Mouse (Mus musculus): ENCODE measurements around the gene Cebpzos. TPM values are rescaled to one million over a fixed set of nuclear protein-coding genes. Genes with fewer than 3 reads are reported as not detected.

The Cebpzos gene
- total RNA-seq, 2 experiments from 2014 or later = 40.3 to 42.0 TPM

DNA sequence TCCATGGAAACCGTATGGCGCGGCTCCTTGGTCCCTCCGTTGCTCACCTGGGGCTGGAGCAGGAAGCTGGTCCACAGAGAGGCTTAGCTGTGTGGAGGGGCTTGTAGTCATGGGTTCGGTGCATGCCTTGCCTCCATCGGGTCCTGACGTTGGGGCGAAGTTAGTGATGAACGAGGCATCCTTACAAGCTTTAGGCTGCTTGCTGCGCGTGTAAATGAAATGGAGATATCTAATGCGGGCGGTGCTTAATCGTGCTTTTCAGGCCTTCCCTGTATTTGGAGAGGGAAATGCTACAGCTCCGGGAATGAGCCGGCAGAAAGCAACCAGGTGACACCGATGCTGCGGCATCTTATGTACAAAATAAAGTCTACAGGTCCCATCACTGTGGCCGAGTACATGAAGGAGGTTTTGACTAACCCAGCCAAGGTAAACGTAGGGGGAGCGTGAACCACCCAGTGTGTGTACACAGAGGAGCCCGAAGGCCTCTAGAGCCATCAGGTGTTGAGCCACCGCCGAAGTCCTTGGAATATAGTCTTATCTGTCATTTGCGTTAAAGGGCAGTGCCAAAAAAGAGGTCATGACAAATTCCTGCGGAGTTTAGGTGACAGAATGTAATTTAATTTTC is 21.0 kb downstream of the Cebpzos start:
- DNase-seq = no peak

GRCm38 (mm10) chr17:78938927-78939326 is 22.6 kb downstream of the Cebpzos start:
- no peak for DNase-seq

- DNase-seq = no peak
Observed at GRCm38 (mm10) chr17:78942579-78942978, 26.3 kb downstream of the Cebpzos start.

DNA sequence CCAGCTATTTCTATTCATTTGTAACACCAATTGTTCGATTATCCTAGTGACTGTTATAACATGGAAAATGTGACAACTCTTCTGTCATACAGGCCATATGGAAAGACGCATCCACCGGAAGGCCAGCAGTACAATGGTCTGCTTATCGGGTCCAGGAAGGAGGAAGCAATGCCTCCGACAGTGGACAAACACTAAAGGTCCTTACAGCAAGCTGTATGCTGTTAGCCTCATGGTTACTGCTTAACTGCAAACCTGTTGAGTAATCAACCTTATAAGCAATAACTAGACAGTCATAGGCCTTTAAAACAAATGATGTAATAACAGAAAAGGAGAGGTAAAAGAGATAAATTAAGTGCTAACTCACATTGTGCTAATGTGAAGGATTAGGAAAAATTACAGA is 34.9 kb downstream of the Cebpzos start:
- DNase-seq = no peak

DNA sequence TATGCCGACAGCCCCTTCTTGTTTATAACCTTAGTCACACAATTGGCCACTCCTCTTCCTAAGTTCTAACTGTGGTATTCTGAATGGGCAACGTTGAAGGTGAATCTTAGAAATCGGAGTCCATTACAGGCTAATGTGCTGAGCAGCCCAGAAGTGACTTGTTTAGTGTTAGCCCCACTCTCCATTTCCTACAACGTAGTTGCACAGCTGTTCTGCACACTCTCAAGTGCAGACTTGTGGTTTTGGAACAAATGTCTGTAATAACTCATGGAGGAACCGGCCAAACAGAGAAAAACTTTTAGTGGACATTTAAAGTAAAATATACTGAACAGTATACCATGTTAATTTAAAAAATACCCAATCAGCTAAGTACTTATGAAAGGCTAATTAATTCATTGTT is 35.8 kb downstream of the Cebpzos start:
- no peak for DNase-seq

GRCm38 (mm10) chr17:78953240-78953639 is 36.9 kb downstream of the Cebpzos start:
- no peak for DNase-seq

DNA sequence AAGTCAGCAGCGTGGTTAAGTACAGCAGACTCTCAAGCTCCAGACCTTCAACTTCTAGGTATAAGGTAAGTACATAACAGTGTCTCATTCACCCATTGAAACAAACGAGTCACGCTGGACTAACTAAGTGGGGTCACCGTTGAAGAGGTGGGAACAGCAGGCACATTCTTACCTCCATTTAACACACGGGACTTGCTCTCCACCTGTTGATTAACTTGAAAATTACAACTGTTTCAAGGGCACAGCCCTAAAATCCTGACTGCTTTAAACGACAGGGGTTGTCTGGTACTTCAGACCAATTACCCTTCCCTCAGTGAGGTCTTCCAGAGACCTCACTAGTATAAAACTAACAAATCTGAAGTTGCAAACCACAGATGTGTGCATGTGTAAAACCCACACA is 43.2 kb downstream of the Cebpzos start:
- no peak for DNase-seq

GRCm38 (mm10) chr17:78964387-78964786 is 48.1 kb downstream of the Cebpzos start:
- no peak for DNase-seq

DNA sequence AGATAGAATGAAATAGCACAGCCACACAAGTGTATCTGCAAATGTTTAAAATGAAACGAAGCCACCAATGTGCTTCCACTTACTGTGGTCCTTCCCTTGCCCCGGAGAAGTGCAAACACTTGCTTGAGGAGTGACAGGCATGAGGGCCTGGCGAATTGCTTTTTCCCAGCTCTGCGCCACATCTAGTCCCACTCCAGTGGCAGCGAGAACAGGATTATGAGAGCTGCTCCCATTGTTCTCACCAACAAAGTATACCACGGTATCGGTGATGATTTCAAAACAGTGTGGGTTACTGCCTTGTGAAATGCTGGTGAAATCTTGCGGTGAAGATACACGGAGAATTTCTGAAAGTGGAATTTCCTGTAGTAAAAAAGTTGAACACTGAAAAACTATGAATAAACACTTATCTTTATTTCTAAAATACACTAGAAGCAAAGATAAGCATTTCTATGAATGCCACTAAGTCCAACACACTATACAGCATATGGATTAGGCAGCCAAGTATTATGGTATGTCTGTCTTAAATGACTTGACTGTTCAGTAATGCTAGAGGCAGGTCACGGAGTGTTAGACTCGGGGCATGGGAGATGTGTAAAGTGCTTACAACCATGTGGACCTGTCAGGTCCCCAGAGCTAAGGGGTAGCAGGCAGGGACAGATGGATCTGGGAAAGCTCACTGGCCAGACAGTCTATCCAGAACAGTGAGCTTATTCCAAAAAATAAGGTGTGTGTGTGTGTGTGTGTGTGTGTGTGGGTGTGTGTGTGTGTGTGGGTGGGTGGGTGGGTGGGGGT is 50.0 kb downstream of the Cebpzos start:
- DNase-seq = no peak

- DNase-seq = no peak
Observed at GRCm38 (mm10) chr17:78968500-78968899, 52.2 kb downstream of the Cebpzos start.

Other genes with a start within 250 kb of the Cebpzos start
- 1 to 10 TPM; 5.5 to 6.1 TPM for gene Strn, start 179.3 kb upstream of the Cebpzos start, total RNA-seq (2021)
- gene Heatr5b, start 81.1 kb upstream of the Cebpzos start, total RNA-seq (2021) = 10 to 100 TPM in 1 of 2 experiments, 1 to 10 TPM in 1; 7.1 to 10.5 TPM
- gene Gpatch11, start 80.9 kb upstream of the Cebpzos start, total RNA-seq (2021) = 10 to 100 TPM; 18.7 to 20.7 TPM
- gene Eif2ak2, start 33.9 kb upstream of the Cebpzos start, total RNA-seq (2021) = 1 to 10 TPM; 4.4 to 4.5 TPM
- gene Sult6b1, start 9.5 kb upstream of the Cebpzos start, total RNA-seq (2021) = not detected
- gene Cebpz, start 20.6 kb downstream of the Cebpzos start, total RNA-seq (2021) = 10 to 100 TPM; 16.4 to 21.8 TPM
- 10 to 100 TPM; 24.7 to 27.8 TPM for gene Ndufaf7, start 20.6 kb downstream of the Cebpzos start, total RNA-seq (2021)
- gene Prkd3, start 104.3 kb downstream of the Cebpzos start, total RNA-seq (2021) = 1 to 10 TPM; 8.4 to 8.5 TPM
- 1 to 10 TPM; 3.9 to 5.4 TPM for gene Qpct, start 135.4 kb downstream of the Cebpzos start, total RNA-seq (2021)

All from gastrocnemius, postnatal 25 days (tissue).